Mouse (Mus musculus) midbrain, embryonic 11.5 days (tissue): ENCODE data around the gene Plekhb2. TPM values are rescaled to one million over a fixed set of nuclear protein-coding genes. Genes with fewer than 3 reads are reported as not detected.

Experiments used
- ATAC-seq: fragments of 200-750 bp; cut with Nextera tagmentation; 2 replicates; pipeline ENCODE4 v1.8.0; 2017; ENCODE audit warnings: moderate TSS enrichment, moderate library complexity; ENCODE audit not compliant: low FRiP score
- DNase-seq: peaks from one replicate; pipeline ENCODE4 v3.0.0; 2015; ENCODE audit warnings: low spot score; ENCODE audit errors: missing footprints
- H3K27ac ChIP-seq: fragments of 300-500 bp; sonication (generic); 2 replicates; pipeline ENCODE4 v1.5.1; 2014; ENCODE audit warnings: low read depth, low read length
- H3K27me3 ChIP-seq: fragments of 300-500 bp; sonication (generic); 2 replicates; pipeline ENCODE4 v1.6.1; 2014; ENCODE audit warnings: mild to moderate bottlenecking, low read length, moderate library complexity, mixed read lengths; ENCODE audit not compliant: control insufficient read depth, insufficient read depth
- H3K36me3 ChIP-seq: fragments of 300-500 bp; sonication (generic); 2 replicates; pipeline ENCODE4 v1.6.1; 2014; ENCODE audit warnings: mild to moderate bottlenecking, low read length, moderate library complexity, mixed read lengths; ENCODE audit not compliant: control insufficient read depth, insufficient read depth
- H3K4me1 ChIP-seq: fragments of 300-500 bp; sonication (generic); 2 replicates; pipeline ENCODE4 v1.6.1; 2014; ENCODE audit warnings: low read length; ENCODE audit not compliant: control insufficient read depth, insufficient read depth
- H3K4me2 ChIP-seq: fragments of 300-500 bp; sonication (generic); 2 replicates; pipeline ENCODE4 v1.6.1; 2014; ENCODE audit warnings: mild to moderate bottlenecking, moderate library complexity
- H3K4me3 ChIP-seq: fragments of 300-500 bp; sonication (generic); 2 replicates; pipeline ENCODE4 v1.5.1; 2014; ENCODE audit warnings: low read depth, low read length
- H3K9ac ChIP-seq: fragments of 300-500 bp; sonication (generic); 2 replicates; pipeline ENCODE4 v1.6.1; 2014; ENCODE audit warnings: low read length
- H3K9me3 ChIP-seq: fragments of 300-500 bp; sonication (generic); 2 replicates; pipeline ENCODE4 v1.6.1; 2016; ENCODE audit warnings: low read length; ENCODE audit not compliant: control insufficient read depth
- WGBS: fragments of 180-500 bp; shearing (Covaris S2); extraction: QIAGEN DNeasy Blood & Tissue Kit; methylation state at CpG from one replicate; pipeline ENCODE4 v1.1.7; 2014; 5-methylcytosine and 5-hydroxymethylcytosine counted together
- polyA plus RNA-seq: library from polyadenylated mRNA; unstranded; fragments of >200 nt; fragmentation: Nextera tagmentation; extraction: Ambion mirVana; gene quantifications from 2 replicates; pipeline ENCODE4 v1.2.1, GENCODE M21; 2014

Gene Plekhb2
- polyA plus RNA-seq, 1 experiment from 2014 or later, result 56.3 TPM

DNA sequence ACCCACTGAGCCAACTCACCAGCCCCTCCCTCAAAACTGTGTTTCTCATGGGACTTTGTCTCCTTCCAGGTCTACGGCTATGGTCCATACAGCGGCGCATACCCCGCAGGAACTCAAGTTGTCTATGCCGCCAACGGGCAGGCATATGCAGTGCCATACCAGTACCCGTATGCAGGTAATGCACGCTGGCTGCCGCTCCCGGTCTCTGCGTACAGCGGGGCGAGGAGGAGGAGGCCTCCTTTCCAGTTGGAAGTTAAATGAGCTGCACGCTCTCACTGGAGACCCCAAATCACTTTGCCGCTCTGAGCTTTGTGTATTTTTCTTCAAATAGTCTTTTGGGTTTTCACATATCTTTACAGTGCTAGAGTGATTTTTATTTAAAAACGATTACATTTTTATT lies 19.5 kb downstream of the Plekhb2 start:
- WGBS, result 97% methylated on average over 16 of the region's 16 CpGs

DNA sequence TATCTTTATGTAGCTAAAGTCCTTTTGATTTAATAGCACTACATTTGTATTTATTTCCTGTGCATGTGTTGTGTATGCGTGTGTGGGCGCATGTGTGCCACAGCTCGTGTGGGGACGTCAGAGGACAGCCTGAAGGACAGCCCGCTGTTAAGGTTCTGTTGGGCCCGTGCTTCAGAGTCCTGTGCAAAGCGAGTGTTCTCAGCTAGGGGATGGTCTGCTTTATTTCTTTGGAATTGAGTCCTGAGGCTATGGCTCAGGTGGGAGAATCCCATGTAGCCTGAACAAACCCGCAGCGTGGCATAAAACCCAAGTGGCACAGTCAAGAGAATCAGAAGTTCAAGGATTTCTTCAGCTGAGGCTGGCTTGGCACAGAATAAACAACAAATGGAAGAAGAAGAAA lies 21.4 kb downstream of the Plekhb2 start:
- Histone ChIP-seq H3K27me3 (no peaks in the 10 kb centered on the region), H3K27ac (no peak overlapping the region), H3K4me3 (no peak overlapping the region), H3K4me1 (no peaks in the 10 kb centered on the region), H3K9me3 (no peaks in the 10 kb centered on the region), H3K36me3 (peaks cover 4% of the 10 kb centered on the region; the same call in 1 of the 2 replicates), H3K9ac (no peak overlapping the region), H3K4me2 (no peak overlapping the region)
- no peak for ATAC-seq
- 93% methylated on average over 9 of the region's 9 CpGs for WGBS
- DNase-seq, result no peak

More for the DNA sequence above, 19.5 kb downstream of the Plekhb2 start:
- H3K36me3 ChIP-seq, result peaks cover 4% of the 10 kb centered on the region; the same call in 1 of the 2 replicates
- ATAC-seq, result no peak
- H3K9ac ChIP-seq, result no peak overlapping the region
- H3K4me2 ChIP-seq, result no peak overlapping the region
- H3K4me3 ChIP-seq, result no peak overlapping the region
- H3K27ac ChIP-seq, result no peak overlapping the region
- DNase-seq, result no peak
- H3K27me3 ChIP-seq, result no peaks in the 10 kb centered on the region
- no peaks in the 10 kb centered on the region for H3K9me3 ChIP-seq
- no peaks in the 10 kb centered on the region for H3K4me1 ChIP-seq

DNA sequence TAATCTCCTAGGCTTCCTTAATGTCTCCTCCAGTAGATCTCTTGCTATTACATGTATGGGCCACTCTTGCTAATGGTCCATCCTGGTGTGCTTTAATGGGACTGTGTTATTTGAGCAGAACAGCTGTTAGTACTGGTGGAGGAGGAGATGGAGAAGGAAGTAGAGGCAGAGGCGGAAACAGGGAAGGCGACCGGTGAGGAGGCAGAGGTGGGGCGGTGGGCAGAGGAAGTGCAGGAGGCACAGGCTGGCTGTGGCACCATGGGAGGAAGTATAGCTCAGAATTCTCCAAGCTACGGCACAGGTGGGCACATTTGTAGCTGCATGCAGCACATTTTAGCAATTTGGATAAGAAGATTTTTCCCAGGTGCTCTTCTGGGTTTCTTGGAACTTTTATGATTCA lies 23.8 kb downstream of the Plekhb2 start:
- Histone ChIP-seq H3K9me3 (no peaks in the 10 kb centered on the region), H3K4me1 (no peaks in the 10 kb centered on the region), H3K4me2 (no peak overlapping the region), H3K36me3 (peaks cover 4% of the 10 kb centered on the region; the same call in 1 of the 2 replicates), H3K27me3 (no peaks in the 10 kb centered on the region), H3K9ac (no peak overlapping the region), H3K4me3 (no peak overlapping the region), H3K27ac (no peak overlapping the region)
- ATAC-seq, result no peak
- WGBS, result 92% methylated on average over 5 of the region's 5 CpGs
- no peak for DNase-seq

DNA sequence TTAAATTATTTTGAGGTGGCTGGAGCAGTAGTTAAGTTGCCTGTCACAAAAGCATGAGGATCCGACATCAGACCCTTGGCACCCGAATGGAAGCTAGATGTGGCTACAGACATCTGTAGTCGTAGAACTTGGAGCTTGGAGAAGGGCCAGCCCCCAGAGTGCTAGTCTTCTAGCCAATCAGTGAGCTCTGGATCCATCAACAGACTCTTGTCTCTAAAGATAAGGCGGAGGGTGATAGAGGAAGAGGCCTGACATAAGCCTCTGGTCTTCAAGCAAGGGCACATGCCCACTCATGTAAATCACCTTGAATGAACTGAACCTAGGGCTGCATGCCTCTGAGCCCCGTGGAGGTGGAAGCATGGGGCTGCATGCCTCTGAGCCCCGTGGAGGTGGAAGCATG lies 29.8 kb downstream of the Plekhb2 start:
- Histone ChIP-seq H3K9ac (no peak overlapping the region), H3K27me3 (no peaks in the 10 kb centered on the region), H3K36me3 (no peaks in the 10 kb centered on the region), H3K4me2 (no peak overlapping the region), H3K4me1 (no peaks in the 10 kb centered on the region), H3K9me3 (peaks cover 5% of the 10 kb centered on the region; the same call in 1 of the 2 replicates), H3K27ac (no peak overlapping the region), H3K4me3 (no peak overlapping the region)
- DNase-seq, result no peak
- 85% methylated on average over 6 of the region's 6 CpGs for WGBS
- no peak for ATAC-seq

DNA sequence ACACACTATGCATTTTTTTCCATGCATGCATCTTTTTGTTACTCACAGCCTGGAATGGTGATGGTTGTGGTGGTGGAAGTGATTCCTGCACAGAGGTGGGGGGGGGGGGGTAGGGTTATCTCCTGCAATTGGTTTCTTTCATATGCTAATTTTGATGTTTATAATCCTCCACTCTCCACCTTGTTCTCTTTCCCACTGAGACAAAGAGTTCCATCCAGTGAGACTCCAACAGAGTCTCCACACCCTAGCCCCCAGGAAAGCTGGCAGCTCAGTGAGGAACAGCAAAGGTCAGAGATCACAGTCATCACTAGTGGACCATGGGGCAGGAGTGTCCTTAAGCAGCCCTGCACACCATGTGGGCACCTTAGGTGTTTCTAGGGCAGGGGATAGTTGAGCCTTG lies 34.0 kb downstream of the Plekhb2 start:
- Histone ChIP-seq H3K4me2 (no peak overlapping the region), H3K9me3 (peaks cover 5% of the 10 kb centered on the region; the same call in 1 of the 2 replicates), H3K27me3 (no peaks in the 10 kb centered on the region), H3K9ac (no peak overlapping the region), H3K4me3 (no peak overlapping the region), H3K4me1 (no peaks in the 10 kb centered on the region), H3K27ac (no peak overlapping the region), H3K36me3 (no peaks in the 10 kb centered on the region)
- DNase-seq (no peak), ATAC-seq (no peak)

DNA sequence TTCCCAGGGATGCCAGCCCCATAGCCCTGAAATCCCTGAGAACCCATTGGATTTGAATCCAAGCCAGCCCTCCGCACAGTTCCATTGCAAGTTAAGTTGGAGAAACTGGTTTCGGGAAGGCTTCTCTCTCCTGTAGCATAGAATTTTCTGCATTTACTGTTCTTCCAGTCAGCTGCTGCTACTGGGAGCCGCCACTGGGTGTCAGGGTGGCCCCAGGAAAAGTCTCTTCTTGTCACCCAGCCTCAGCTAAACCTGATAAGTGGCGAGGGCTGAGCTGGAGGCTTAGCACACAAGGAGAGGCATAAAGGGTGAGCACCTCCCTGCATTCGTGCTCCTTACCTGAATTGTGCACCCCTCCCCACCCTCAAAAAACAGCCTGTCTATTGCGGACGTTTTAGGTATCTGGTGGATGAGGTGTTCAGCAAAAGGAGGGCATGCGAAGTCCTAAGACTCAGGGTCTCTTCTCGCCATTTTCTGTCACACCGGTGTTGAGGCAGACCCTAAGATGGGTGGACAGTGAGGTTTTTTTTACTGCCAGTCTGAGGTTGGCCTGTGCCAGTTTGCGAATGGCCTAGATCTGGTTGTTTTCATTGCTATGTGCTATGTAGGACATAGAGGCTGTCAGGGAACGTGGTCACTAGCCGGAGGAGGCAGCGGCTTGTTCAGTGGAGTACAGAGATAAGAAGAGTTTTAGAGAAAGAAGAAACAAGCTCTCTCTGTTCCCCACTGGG lies 41.9 kb downstream of the Plekhb2 start:
- Histone ChIP-seq H3K4me1 (no peaks in the 10 kb centered on the region), H3K9ac (no peak overlapping the region), H3K36me3 (no peaks in the 10 kb centered on the region), H3K4me2 (no peak overlapping the region), H3K27me3 (no peaks in the 10 kb centered on the region), H3K9me3 (no peaks in the 10 kb centered on the region), H3K27ac (no peak overlapping the region), H3K4me3 (no peak overlapping the region)
- DNase-seq (peak; percentile 87), ATAC-seq (peak; percentile 75)
- WGBS, result 61% methylated on average over 14 of the region's 14 CpGs

DNA sequence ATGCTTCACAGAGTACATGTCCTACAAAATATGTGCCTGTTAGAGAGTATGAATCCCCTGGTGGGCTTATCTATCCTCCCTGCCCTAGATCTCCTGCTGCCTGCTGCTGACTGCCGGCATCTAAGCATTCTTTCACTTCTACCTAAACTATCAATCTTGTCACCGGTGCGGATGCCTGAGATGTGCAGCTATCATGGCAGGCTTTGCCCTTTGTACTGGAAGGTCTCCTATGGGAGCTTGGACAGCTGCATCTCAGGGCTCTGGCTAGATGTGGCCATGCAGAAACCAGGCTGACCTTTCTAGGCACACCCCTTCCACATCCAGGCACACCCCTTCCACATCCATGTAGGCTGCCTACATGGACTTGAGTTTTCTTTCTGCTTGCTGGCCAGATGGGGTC lies 42.7 kb downstream of the Plekhb2 start:
- no peaks in the 10 kb centered on the region for H3K27me3 ChIP-seq
- no peak for ATAC-seq
- no peak overlapping the region for H3K27ac ChIP-seq
- DNase-seq, result no peak
- H3K4me3 ChIP-seq, result no peak overlapping the region
- no peak overlapping the region for H3K4me2 ChIP-seq
- no peaks in the 10 kb centered on the region for H3K4me1 ChIP-seq
- H3K9ac ChIP-seq, result no peak overlapping the region
- WGBS, result 88% methylated on average over 3 of the region's 3 CpGs
- H3K9me3 ChIP-seq, result no peaks in the 10 kb centered on the region
- no peaks in the 10 kb centered on the region for H3K36me3 ChIP-seq

DNA sequence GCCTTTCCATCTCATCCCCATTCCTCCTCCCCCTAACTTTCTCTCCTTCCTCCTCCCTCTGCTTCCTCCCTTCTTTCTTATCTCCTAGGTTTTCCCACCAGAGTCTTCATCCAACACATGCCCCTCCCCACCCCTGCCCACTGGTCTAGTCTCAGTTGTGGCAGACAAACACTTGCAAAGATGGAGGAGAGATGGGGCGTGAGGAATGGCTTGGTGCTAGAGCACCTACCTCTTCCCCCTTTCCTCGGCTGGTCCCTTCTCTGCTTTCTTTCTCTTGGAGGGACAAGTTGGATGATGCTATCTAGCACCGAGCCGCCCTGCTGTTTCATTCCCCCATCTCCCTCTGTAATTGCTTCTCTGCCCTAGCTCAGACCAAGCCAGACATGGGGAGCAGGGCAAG lies 43.6 kb downstream of the Plekhb2 start:
- WGBS, result 79% methylated on average over 4 of the region's 4 CpGs
- Histone ChIP-seq H3K4me3 (no peak overlapping the region), H3K4me1 (no peaks in the 10 kb centered on the region), H3K9ac (no peak overlapping the region), H3K27me3 (no peaks in the 10 kb centered on the region), H3K36me3 (no peaks in the 10 kb centered on the region), H3K4me2 (no peak overlapping the region), H3K9me3 (no peaks in the 10 kb centered on the region), H3K27ac (no peak overlapping the region)
- DNase-seq (no peak), ATAC-seq (no peak)

DNA sequence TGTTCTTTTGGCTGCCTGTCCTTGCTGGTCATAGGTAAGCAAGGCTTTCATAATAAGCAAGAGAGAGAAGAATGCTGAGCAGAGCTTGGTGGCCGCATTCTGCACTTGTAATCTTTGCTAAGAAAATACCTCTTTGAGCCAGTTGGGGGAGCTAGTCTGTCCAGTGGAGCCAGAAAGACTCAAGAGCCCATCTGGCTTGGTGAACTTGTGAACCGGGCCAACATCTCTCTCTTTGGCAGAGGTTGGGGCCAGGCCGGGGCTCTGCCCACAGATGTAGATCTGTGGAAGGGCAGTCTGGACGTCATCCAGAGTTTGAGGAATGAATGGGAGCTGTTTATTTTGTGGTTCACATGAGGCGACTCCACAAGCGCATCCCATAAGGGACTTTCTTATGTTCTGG lies 44.1 kb downstream of the Plekhb2 start:
- Histone ChIP-seq H3K4me2 (no peak overlapping the region), H3K9ac (no peak overlapping the region), H3K4me1 (no peaks in the 10 kb centered on the region), H3K36me3 (no peaks in the 10 kb centered on the region), H3K27ac (no peak overlapping the region), H3K4me3 (no peak overlapping the region), H3K27me3 (no peaks in the 10 kb centered on the region), H3K9me3 (no peaks in the 10 kb centered on the region)
- DNase-seq (no peak), ATAC-seq (no peak)
- WGBS, result 82% methylated on average over 6 of the region's 6 CpGs
